Mouse (Mus musculus): ENCODE results near the gene Ntng1.

DNA sequence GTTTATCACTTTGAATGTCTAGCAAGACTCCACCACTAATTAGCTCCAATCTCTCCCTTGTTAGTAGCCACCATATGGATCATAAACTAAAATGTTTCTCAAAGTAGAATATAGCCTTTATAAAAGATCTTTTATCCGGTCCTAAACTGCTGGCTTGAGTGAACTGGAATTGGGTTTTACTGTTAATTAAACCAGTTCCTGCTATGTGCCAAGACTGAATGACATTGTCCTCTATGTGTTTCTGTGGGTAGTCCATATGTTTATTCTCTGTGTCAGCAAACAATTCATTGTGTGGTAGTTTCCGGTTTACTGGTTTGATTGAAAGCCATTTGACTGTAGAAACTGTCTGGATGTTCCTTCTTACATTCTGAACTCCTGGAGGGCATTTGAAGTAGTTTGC, 387.4 kb downstream of the Ntng1 start:
- TF ChIP-seq POLR2A (IDR thresholded peaks at IDR 0.05; ENCODE audit: insufficient read depth, low read length) (no peak), EP300 (IDR thresholded peaks at IDR 0.05; ENCODE audit: insufficient read depth, low read depth, low read length) (no peak), CTCF (IDR thresholded peaks at IDR 0.05; ENCODE audit: low read depth, low read length) (no peak)
